Mouse (Mus musculus) limb, embryonic 11.5 days (tissue): ENCODE data around the gene Gna14. TPM values are rescaled to one million over a fixed set of nuclear protein-coding genes. Genes with fewer than 3 reads are reported as not detected.
A peak's percentile ranks its signal among the peaks of the same experiment; 100 is the strongest.

Source experiments
- ATAC-seq: fragments of 200-750 bp; cut with Nextera tagmentation; 2 replicates; pipeline ENCODE4 v1.8.0; 2017; ENCODE audit warnings: low read depth; ENCODE audit not compliant: insufficient number of reproducible peaks, low FRiP score, low TSS enrichment
- DNase-seq: peaks from one replicate; pipeline ENCODE4 v3.0.0-alpha.2; 2015; ENCODE audit warnings: low spot score
- H3K27ac ChIP-seq: fragments of 300-500 bp; sonication (generic); replicated peaks from 2 replicates; pipeline ENCODE4 v1.5.1; 2014; ENCODE audit warnings: low read depth, mild to moderate bottlenecking, low read length
- H3K27me3 ChIP-seq: fragments of 300-500 bp; sonication (generic); 2 replicates; pipeline ENCODE4 v1.6.1; 2014; ENCODE audit warnings: mild to moderate bottlenecking, low read length, mixed read lengths; ENCODE audit not compliant: control insufficient read depth, insufficient read depth
- H3K36me3 ChIP-seq: fragments of 300-500 bp; sonication (generic); 2 replicates; pipeline ENCODE4 v1.6.1; 2014; ENCODE audit warnings: mild to moderate bottlenecking, low read length, moderate library complexity, mixed read lengths; ENCODE audit not compliant: control insufficient read depth, insufficient read depth
- H3K4me1 ChIP-seq: fragments of 300-500 bp; sonication (generic); 2 replicates; pipeline ENCODE4 v1.6.1; 2014; ENCODE audit warnings: low read length, mixed read lengths; ENCODE audit not compliant: control insufficient read depth, insufficient read depth
- H3K4me2 ChIP-seq: fragments of 300-500 bp; sonication (generic); 2 replicates; pipeline ENCODE4 v1.6.1; 2014; ENCODE audit warnings: low read depth, mild to moderate bottlenecking, moderate library complexity; ENCODE audit not compliant: severe bottlenecking
- H3K4me3 ChIP-seq: fragments of 300-500 bp; sonication (generic); 2 replicates; pipeline ENCODE4 v1.5.1; 2014; ENCODE audit warnings: low read depth, low read length
- H3K9ac ChIP-seq: fragments of 300-500 bp; sonication (generic); 2 replicates; pipeline ENCODE4 v1.6.1; 2014; ENCODE audit warnings: mild to moderate bottlenecking, low read length
- H3K9me3 ChIP-seq: fragments of 300-500 bp; sonication (generic); 2 replicates; pipeline ENCODE4 v1.6.1; 2016; ENCODE audit warnings: low read length; ENCODE audit not compliant: control insufficient read depth
- WGBS: fragments of 180-500 bp; shearing (Covaris S2); extraction: QIAGEN DNeasy Blood & Tissue Kit; methylation state at CpG from one replicate; pipeline ENCODE4 v1.1.7; 2014; 5-methylcytosine and 5-hydroxymethylcytosine counted together
- polyA plus RNA-seq: library from polyadenylated mRNA; unstranded; fragments of >200 nt; fragmentation: Nextera tagmentation; extraction: Ambion mirVana; gene quantifications from 2 replicates; pipeline ENCODE4 v1.2.1, GENCODE M21; 2014

Gna14 gene
- polyA plus RNA-seq, 1 experiment from 2014 or later = 0.13 TPM

- Histone ChIP-seq H3K27me3 (no peaks in the 10 kb centered on the region), H3K4me2 (no peak overlapping the region), H3K9me3 (no peaks in the 10 kb centered on the region), H3K4me3 (no peak overlapping the region), H3K9ac (no peak overlapping the region), H3K36me3 (no peaks in the 10 kb centered on the region), H3K27ac (no peak overlapping the region), H3K4me1 (no peaks in the 10 kb centered on the region)
- DNase-seq = no peak
- no peak for ATAC-seq
- WGBS = 85% methylated on average over 7 of the region's 7 CpGs
These were observed 157.9 kb downstream of the Gna14 start for GRCm38 (mm10) chr19:16593256-16593974.

GRCm38 (mm10) chr19:16593975-16594317 lies 158.4 kb downstream of the Gna14 start:
- H3K27me3 ChIP-seq = no peaks in the 10 kb centered on the region
- H3K36me3 ChIP-seq = no peaks in the 10 kb centered on the region
- H3K4me2 ChIP-seq = no peak overlapping the region
- H3K27ac ChIP-seq = no peak overlapping the region
- H3K4me1 ChIP-seq = 0 out of 2 replicates have a peak, but pooled peaks cover 3% of the 10 kb centered on the region
- ATAC-seq = no peak
- no peak for DNase-seq
- no peak overlapping the region for H3K4me3 ChIP-seq
- H3K9ac ChIP-seq = no peak overlapping the region
- no peaks in the 10 kb centered on the region for H3K9me3 ChIP-seq

DNA sequence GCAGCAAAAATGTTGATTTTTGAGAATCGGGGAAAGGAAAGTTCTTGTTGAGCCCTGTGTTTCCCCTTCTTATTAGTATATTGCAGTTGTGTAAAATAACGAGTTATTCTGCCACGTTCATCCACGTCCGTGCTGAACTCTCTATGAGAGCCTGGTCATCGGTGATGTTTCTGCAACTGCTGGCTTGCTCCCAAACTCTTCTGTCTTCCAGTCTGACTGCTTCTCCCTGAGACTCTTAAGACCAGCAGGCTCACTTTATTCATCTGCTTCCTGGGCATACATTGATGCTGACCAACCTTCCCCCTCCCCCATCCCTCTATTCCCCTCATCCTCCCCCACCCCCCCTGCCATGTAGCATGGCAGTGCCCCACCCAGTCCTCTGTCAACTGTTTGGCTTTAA lies 161.7 kb downstream of the Gna14 start:
- ATAC-seq = no peak
- WGBS = 86% methylated on average over 6 of the region's 6 CpGs

GRCm38 (mm10) chr19:16598653-16599297 lies 163.2 kb downstream of the Gna14 start:
- Histone ChIP-seq H3K4me1 (0 out of 2 replicates have a peak, but pooled peaks cover 3% of the 10 kb centered on the region), H3K27me3 (no peaks in the 10 kb centered on the region), H3K9me3 (no peaks in the 10 kb centered on the region), H3K36me3 (no peaks in the 10 kb centered on the region), H3K4me2 (no peak overlapping the region; the same call in 1 of the 2 replicates), H3K4me3 (no peak overlapping the region), H3K27ac (no peak overlapping the region), H3K9ac (no peak overlapping the region)
- ATAC-seq = peak; percentile 79
- peak; percentile 45 for DNase-seq
- WGBS = 38% methylated on average over 11 of the region's 11 CpGs

More for the DNA sequence above, 161.7 kb downstream of the Gna14 start:
- Histone ChIP-seq H3K9me3 (no peaks in the 10 kb centered on the region), H3K27me3 (no peaks in the 10 kb centered on the region), H3K27ac (no peak overlapping the region), H3K4me3 (no peak overlapping the region), H3K4me2 (no peak overlapping the region), H3K9ac (no peak overlapping the region), H3K36me3 (no peaks in the 10 kb centered on the region), H3K4me1 (0 out of 2 replicates have a peak, but pooled peaks cover 3% of the 10 kb centered on the region)
- DNase-seq = no peak

DNA sequence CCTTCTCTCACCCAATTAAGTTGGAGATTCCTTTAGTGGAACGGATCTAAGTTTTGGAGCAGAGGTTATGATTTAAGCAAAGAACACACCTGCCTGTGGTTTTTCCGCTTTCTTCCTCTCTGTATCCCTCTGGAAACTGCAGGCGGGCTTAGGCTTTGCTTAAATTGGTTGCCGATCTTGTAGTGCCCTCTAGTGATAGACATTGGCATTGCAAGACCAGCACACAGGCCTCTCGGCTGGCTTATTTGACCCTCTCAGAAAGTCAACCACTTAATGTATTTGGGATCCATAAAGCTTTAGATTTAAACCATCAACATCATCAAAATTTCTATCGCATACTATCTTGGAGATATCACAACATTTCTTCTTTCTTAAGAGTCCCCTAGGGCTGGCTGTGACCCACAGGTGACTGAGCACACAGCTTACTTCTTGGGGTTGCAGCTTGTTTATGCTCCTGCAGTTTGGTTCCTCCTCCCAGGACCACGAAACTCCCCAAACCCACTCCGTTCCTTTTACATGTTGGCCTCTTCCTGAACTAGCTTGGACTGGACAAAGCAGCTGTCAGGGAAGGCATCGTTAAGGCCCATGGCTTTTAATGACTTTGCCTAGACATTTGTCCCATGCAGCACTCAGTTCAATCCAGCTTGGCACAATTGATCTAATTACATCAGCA lies 163.9 kb downstream of the Gna14 start:
- WGBS = 16% methylated on average over 9 of the region's 9 CpGs
- Histone ChIP-seq H3K27me3 (no peaks in the 10 kb centered on the region), H3K27ac (no peak overlapping the region), H3K4me1 (0 out of 2 replicates have a peak, but pooled peaks cover 3% of the 10 kb centered on the region), H3K9ac (no peak overlapping the region), H3K9me3 (no peaks in the 10 kb centered on the region), H3K4me2 (no peak overlapping the region; the same call in 1 of the 2 replicates), H3K36me3 (no peaks in the 10 kb centered on the region), H3K4me3 (no peak overlapping the region)
- ATAC-seq (0 out of 2 replicates have a peak, but pooled peaks have one; percentile 17), DNase-seq (peak; percentile 84)

DNA sequence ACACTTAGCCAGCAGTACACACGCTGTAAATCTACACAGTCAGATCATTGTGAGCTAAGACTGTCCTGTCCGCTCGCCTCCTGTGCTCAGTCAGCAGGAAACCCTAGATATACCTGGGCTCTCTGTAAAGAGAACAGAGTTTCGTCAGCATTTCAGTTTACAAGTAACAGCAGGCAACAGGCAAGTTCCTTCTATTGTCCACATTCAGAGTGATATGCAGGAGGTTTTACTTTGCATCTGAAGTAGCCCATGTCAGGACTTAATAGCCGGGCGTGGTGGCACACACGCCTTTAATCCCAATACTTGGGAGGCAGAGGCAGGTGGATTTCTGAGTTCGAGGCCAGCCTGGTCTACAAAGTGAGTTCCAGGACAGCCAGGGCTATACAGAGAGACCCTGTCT lies 166.5 kb downstream of the Gna14 start:
- no peak overlapping the region for H3K9ac ChIP-seq
- H3K4me1 ChIP-seq = 0 out of 2 replicates have a peak, but pooled peaks cover 3% of the 10 kb centered on the region
- no peaks in the 10 kb centered on the region for H3K9me3 ChIP-seq
- DNase-seq (no peak), ATAC-seq (no peak)
- WGBS = 84% methylated on average over 8 of the region's 8 CpGs
- H3K27ac ChIP-seq = no peak overlapping the region
- no peaks in the 10 kb centered on the region for H3K36me3 ChIP-seq
- no peak overlapping the region for H3K4me2 ChIP-seq
- no peaks in the 10 kb centered on the region for H3K27me3 ChIP-seq
- H3K4me3 ChIP-seq = no peak overlapping the region

DNA sequence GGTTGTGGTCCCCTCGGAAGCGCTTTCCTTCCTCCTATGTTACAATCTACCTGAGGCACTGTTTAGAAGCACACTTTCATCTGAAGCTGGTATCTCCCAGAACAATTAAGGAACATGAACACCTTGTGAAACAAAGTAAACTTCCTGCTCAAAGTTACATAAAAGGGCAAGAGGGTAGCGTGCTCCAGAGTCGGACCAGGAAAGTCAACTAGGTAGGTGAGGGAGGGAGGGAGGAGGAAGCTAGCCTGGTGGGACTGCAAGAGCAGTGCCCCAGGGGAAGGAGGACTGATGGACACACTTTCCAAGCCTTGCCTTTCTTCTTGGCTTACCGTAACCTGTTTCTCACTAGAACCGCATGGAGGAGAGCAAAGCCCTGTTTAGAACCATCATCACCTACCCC lies 172.1 kb downstream of the Gna14 start:
- Histone ChIP-seq H3K4me1 (no peaks in the 10 kb centered on the region), H3K27ac (no peak overlapping the region), H3K4me2 (no peak overlapping the region), H3K9me3 (no peaks in the 10 kb centered on the region), H3K36me3 (no peaks in the 10 kb centered on the region), H3K9ac (no peak overlapping the region), H3K27me3 (no peaks in the 10 kb centered on the region), H3K4me3 (no peak overlapping the region)
- ATAC-seq = no peak
- 90% methylated on average over 6 of the region's 6 CpGs for WGBS
- DNase-seq = no peak

DNA sequence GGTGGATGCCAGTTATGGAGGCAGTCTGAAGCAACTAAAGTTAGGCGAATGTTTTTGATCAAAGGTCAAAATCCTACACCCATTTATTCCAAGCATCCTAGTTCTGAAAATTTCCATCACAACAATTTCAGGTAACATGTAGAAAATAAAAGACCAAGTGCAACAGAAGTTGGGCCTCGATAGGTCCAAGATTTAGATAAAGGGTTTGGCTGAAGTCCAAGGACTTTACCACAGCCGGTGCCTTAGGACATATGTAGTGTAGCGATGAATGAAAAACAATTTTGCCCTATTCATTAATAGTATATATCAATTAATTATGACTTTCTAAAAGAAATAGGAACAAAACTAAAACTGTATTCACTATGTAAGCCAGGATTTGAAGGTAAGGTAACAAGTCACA lies 187.6 kb downstream of the Gna14 start:
- WGBS = 96% methylated on average over 4 of the region's 4 CpGs
- no peak overlapping the region for H3K4me2 ChIP-seq
- H3K4me1 ChIP-seq = no peaks in the 10 kb centered on the region
- no peaks in the 10 kb centered on the region for H3K27me3 ChIP-seq
- DNase-seq (no peak), ATAC-seq (no peak)
- H3K9me3 ChIP-seq = no peaks in the 10 kb centered on the region
- no peaks in the 10 kb centered on the region for H3K36me3 ChIP-seq
- H3K4me3 ChIP-seq = no peak overlapping the region
- H3K27ac ChIP-seq = no peak overlapping the region
- H3K9ac ChIP-seq = no peak overlapping the region
